Mouse (Mus musculus) intestine, postnatal 0 days (tissue): ENCODE measurements around the gene Gramd1b. TPM values are rescaled to one million over a fixed set of nuclear protein-coding genes. Genes with fewer than 3 reads are reported as not detected.

Source experiments
- ATAC-seq: fragments of 200-750 bp; cut with Nextera tagmentation; 2 replicates; pipeline ENCODE4 v1.8.0; 2017; ENCODE audit warnings: mild to moderate bottlenecking, moderate TSS enrichment, moderate library complexity
- H3K27ac ChIP-seq: fragments of 300-500 bp; sonication (generic); 2 replicates; pipeline ENCODE4 v1.5.1; 2014; ENCODE audit warnings: mild to moderate bottlenecking, low read depth, low read length, moderate library complexity
- H3K27me3 ChIP-seq: fragments of 300-500 bp; sonication (generic); replicated peaks from 2 replicates; pipeline ENCODE4 v1.6.1; 2014; ENCODE audit warnings: low read length, mixed read lengths; ENCODE audit not compliant: control insufficient read depth, insufficient read depth
- H3K36me3 ChIP-seq: fragments of 300-500 bp; sonication (generic); 2 replicates; pipeline ENCODE4 v1.6.1; 2014; ENCODE audit warnings: mild to moderate bottlenecking, moderate library complexity; ENCODE audit not compliant: control insufficient read depth, insufficient read depth
- H3K4me1 ChIP-seq: fragments of 300-500 bp; sonication (generic); replicated peaks from 2 replicates; pipeline ENCODE4 v1.6.1; 2014; ENCODE audit warnings: antibody characterized with exemption, low read length, mixed read lengths; ENCODE audit not compliant: control insufficient read depth, insufficient read depth
- H3K4me2 ChIP-seq: fragments of 300-500 bp; sonication (generic); replicated peaks from 2 replicates; pipeline ENCODE4 v1.6.1; 2014; ENCODE audit warnings: low read depth, mild to moderate bottlenecking, moderate library complexity
- H3K4me3 ChIP-seq: fragments of 300-500 bp; sonication (generic); 2 replicates; pipeline ENCODE4 v1.5.1; 2014; ENCODE audit warnings: low read depth, low read length
- H3K9ac ChIP-seq: fragments of 300-500 bp; sonication (generic); 2 replicates; pipeline ENCODE4 v1.6.1; 2014; ENCODE audit warnings: mild to moderate bottlenecking, low read depth, low read length
- H3K9me3 ChIP-seq: fragments of 300-500 bp; sonication (generic); 2 replicates; pipeline ENCODE4 v1.6.1; 2016; ENCODE audit warnings: mixed run types; ENCODE audit not compliant: control insufficient read depth
- CTCF ChIP-seq: sonication (generic); IDR thresholded peaks from 2 replicates; pipeline ENCODE4 v1.5.1; 2016; ENCODE audit warnings: low read depth, mild to moderate bottlenecking, control low read depth, antibody characterized with exemption, moderate library complexity
- WGBS: fragments of 180-500 bp; shearing (Covaris S2); extraction: QIAGEN DNeasy Blood & Tissue Kit; methylation state at CpG from one replicate; pipeline ENCODE4 v1.1.7; 2014; 5-methylcytosine and 5-hydroxymethylcytosine counted together
- polyA plus RNA-seq: library from polyadenylated mRNA; unstranded; fragments of >200 nt; fragmentation: Nextera tagmentation; extraction: Ambion mirVana; gene quantifications from 2 replicates; pipeline ENCODE4 v1.2.1, GENCODE M21; 2015

The Gramd1b gene
- polyA plus RNA-seq, 1 experiment from 2014 or later, result 15.2 TPM

- 97% methylated on average over 2 of the region's 2 CpGs for WGBS
- H3K27me3 ChIP-seq, result no peaks in the 10 kb centered on the region
- H3K4me2 ChIP-seq, result no peak overlapping the region
- no peak overlapping the region for H3K9ac ChIP-seq
- no peaks in the 10 kb centered on the region for H3K36me3 ChIP-seq
- no peak overlapping the region for H3K27ac ChIP-seq
- no peak overlapping the region for H3K4me3 ChIP-seq
- TF ChIP-seq CTCF, result no peak
- no peak for ATAC-seq
- H3K9me3 ChIP-seq, result no peaks in the 10 kb centered on the region
- H3K4me1 ChIP-seq, result no peaks in the 10 kb centered on the region
Measured at GRCm38 (mm10) chr9:40477611-40478010, 53.6 kb downstream of the Gramd1b start.

- Histone ChIP-seq H3K9ac (no peak overlapping the region), H3K4me3 (no peak overlapping the region), H3K9me3 (no peaks in the 10 kb centered on the region), H3K36me3 (no peaks in the 10 kb centered on the region), H3K4me1 (no peaks in the 10 kb centered on the region), H3K4me2 (no peak overlapping the region), H3K27ac (no peak overlapping the region), H3K27me3 (no peaks in the 10 kb centered on the region)
- ATAC-seq, result no peak
- WGBS, result 90% methylated on average over 11 of the region's 11 CpGs
- no peak for TF ChIP-seq CTCF
Measured at GRCm38 (mm10) chr9:40476098-40476497, 55.1 kb downstream of the Gramd1b start.

GRCm38 (mm10) chr9:40472961-40473510, 58.1 kb downstream of the Gramd1b start:
- H3K9ac ChIP-seq, result no peak overlapping the region
- H3K9me3 ChIP-seq, result no peaks in the 10 kb centered on the region
- no peak overlapping the region for H3K27ac ChIP-seq
- no peaks in the 10 kb centered on the region for H3K27me3 ChIP-seq
- WGBS, result 87% methylated on average over 9 of the region's 9 CpGs
- no peak overlapping the region for H3K4me2 ChIP-seq
- TF ChIP-seq CTCF, result no peak
- no peaks in the 10 kb centered on the region for H3K4me1 ChIP-seq
- no peak overlapping the region for H3K4me3 ChIP-seq
- ATAC-seq, result no peak
- no peaks in the 10 kb centered on the region for H3K36me3 ChIP-seq

- H3K9ac ChIP-seq, result no peak overlapping the region
- no peak overlapping the region for H3K27ac ChIP-seq
- ATAC-seq, result no peak
- H3K4me1 ChIP-seq, result peaks cover 8% of the 10 kb centered on the region; the same call in 1 of the 2 replicates
- H3K4me2 ChIP-seq, result no peak overlapping the region
- H3K9me3 ChIP-seq, result no peaks in the 10 kb centered on the region
- no peak overlapping the region for H3K4me3 ChIP-seq
- 77% methylated on average over 15 of the region's 15 CpGs for WGBS
- no peaks in the 10 kb centered on the region for H3K36me3 ChIP-seq
- no peak for TF ChIP-seq CTCF
- H3K27me3 ChIP-seq, result no peaks in the 10 kb centered on the region
Measured at GRCm38 (mm10) chr9:40469403-40470137, 61.6 kb downstream of the Gramd1b start.

GRCm38 (mm10) chr9:40466782-40467181, 64.4 kb downstream of the Gramd1b start:
- H3K36me3 ChIP-seq, result no peaks in the 10 kb centered on the region
- no peak overlapping the region for H3K9ac ChIP-seq
- peak overlapping the region; percentile 80 for H3K27ac ChIP-seq
- 0 out of 2 replicates have a peak overlapping the region, but pooled peaks have one; percentile 4 for H3K4me2 ChIP-seq
- H3K27me3 ChIP-seq, result no peaks in the 10 kb centered on the region
- 30% methylated on average over 7 of the region's 7 CpGs for WGBS
- 0 out of 2 replicates have a peak, but pooled peaks have one; percentile 2 for TF ChIP-seq CTCF
- peaks cover 8% of the 10 kb centered on the region; the same call in 1 of the 2 replicates for H3K4me1 ChIP-seq
- peak; percentile 78 for ATAC-seq
- H3K4me3 ChIP-seq, result no peak overlapping the region
- H3K9me3 ChIP-seq, result no peaks in the 10 kb centered on the region

- ATAC-seq, result peak; percentile 77
- H3K4me3 ChIP-seq, result peak overlapping the region; percentile 22; the same call in 1 of the 2 replicates
- 39% methylated on average over 5 of the region's 5 CpGs for WGBS
- H3K9ac ChIP-seq, result peak overlapping the region; percentile 38; the same call in 1 of the 2 replicates
- H3K9me3 ChIP-seq, result no peaks in the 10 kb centered on the region
- H3K4me1 ChIP-seq, result peaks cover 14% of the 10 kb centered on the region; the same call in 1 of the 2 replicates
- no peak for TF ChIP-seq CTCF
- H3K27ac ChIP-seq, result peak overlapping the region; percentile 80
- H3K4me2 ChIP-seq, result peak overlapping the region; percentile 53
- H3K36me3 ChIP-seq, result no peaks in the 10 kb centered on the region
- H3K27me3 ChIP-seq, result no peaks in the 10 kb centered on the region
Measured at GRCm38 (mm10) chr9:40465596-40465995, 65.6 kb downstream of the Gramd1b start.
